Mouse (Mus musculus) heart, adult 2 months (tissue): ENCODE results near the gene Shisal1.

Experiments
- CTCF ChIP-seq: fragments of 200-600 bp; IDR thresholded peaks from 2 replicates; pipeline ENCODE4 v1.8.1; 2022; ENCODE audit warnings: antibody characterized with exemption, mild to moderate bottlenecking, moderate library complexity
- EP300 ChIP-seq: fragments of 200-500 bp; IDR thresholded peaks from 2 replicates; pipeline ENCODE4 v1.6.1; 2011; ENCODE audit warnings: low read depth, low read length, control low read depth; ENCODE audit not compliant: insufficient read depth
- POLR2A ChIP-seq: fragments of 200-500 bp; IDR thresholded peaks from 2 replicates; pipeline ENCODE4 v1.6.1; 2011; ENCODE audit warnings: mild to moderate bottlenecking, low read depth, low read length, control low read depth; ENCODE audit not compliant: insufficient read depth

DNA sequence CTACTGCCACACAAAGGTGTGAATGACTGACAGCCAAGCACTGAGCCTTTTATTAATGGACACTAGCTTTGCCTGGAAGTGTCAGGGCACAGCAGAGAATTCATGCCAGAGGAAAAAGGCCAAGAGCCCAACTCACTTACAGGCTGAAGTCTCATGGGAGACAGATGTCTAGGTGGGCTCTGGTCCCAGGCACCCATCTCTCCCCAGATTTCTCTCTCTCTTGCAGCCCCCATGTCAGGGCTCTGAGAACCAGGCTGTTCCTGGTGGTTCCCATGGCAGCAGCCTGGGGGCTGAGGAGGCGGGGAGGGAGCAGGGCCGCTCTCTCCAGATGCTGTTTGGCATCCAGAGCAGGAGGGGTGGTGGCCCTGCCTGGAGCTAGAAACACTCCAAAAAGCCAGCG lies 38.3 kb downstream of the Shisal1 start:
- TF ChIP-seq POLR2A = no peak
- TF ChIP-seq CTCF = no peak
- TF ChIP-seq EP300 = no peak
